15 mouse cellular contexts compared by ENCODE assay signal in genomic region chr5:120660816-120661215, GRCm38 (mm10). TPM values are rescaled to one million over a fixed set of nuclear protein-coding genes. Genes with fewer than 3 reads are reported as not detected.
DNase-seq lines count a peak whose midpoint lies in the region; ATAC-seq lines count a peak whose summit lies in the region.
"Had no signal": no experiment of that assay in that cellular context is flagged by ENCODE, and none has a peak within 500 bp of the region (broad histone marks: within the 10 kb centered on the region; RNA-seq: fewer than 3 reads in every experiment).

No protein-coding gene starts in this region.

- no peak overlapping the region for H3K4me3 ChIP-seq in forebrain, embryonic 14.5 days (ENCODE audit: low read depth, low read length)
- no peak overlapping the region for H3K4me3 ChIP-seq in forebrain, embryonic 11.5 days (ENCODE audit: low read depth, low read length)
- H3K4me3 ChIP-seq: heart, embryonic 12.5 days; megakaryocyte, embryonic 14.5 days had no signal

- 30% methylated on average over 5 of the region's 5 CpGs for WGBS in forebrain, embryonic 14.5 days
- 56% methylated on average over 5 of the region's 5 CpGs for WGBS in forebrain, embryonic 11.5 days

- peak overlapping the region; percentile 35; the same call in 1 of the 2 replicates for H3K27ac ChIP-seq in forebrain, embryonic 14.5 days (ENCODE audit: low read depth, low read length)
- no peak overlapping the region for H3K27ac ChIP-seq in forebrain, embryonic 11.5 days (ENCODE audit: low read depth, low read length)

- ATAC-seq in forebrain, embryonic 14.5 days: peak; percentile 46; the same call in 1 of the 2 replicates
- no peak for ATAC-seq in forebrain, embryonic 11.5 days (replicated peaks; ENCODE audit: low FRiP score)
- ATAC-seq: liver, postnatal 0 days had no signal

- no peaks in the 10 kb centered on the region for H3K36me3 ChIP-seq in forebrain, embryonic 14.5 days (ENCODE audit: control insufficient read depth, insufficient read depth, low read length)
- no peaks in the 10 kb centered on the region for H3K36me3 ChIP-seq in forebrain, embryonic 11.5 days (ENCODE audit: control insufficient read depth, insufficient read depth, low read length)
- H3K36me3 ChIP-seq: heart, embryonic 12.5 days had no signal

- no peaks in the 10 kb centered on the region for H3K4me1 ChIP-seq in forebrain, embryonic 14.5 days (ENCODE audit: control insufficient read depth, insufficient read depth, low read length)
- H3K4me1 ChIP-seq in forebrain, embryonic 11.5 days (replicated peaks; ENCODE audit: control insufficient read depth, insufficient read depth, low read length): no peaks in the 10 kb centered on the region
- H3K4me1 ChIP-seq: heart, embryonic 12.5 days had no signal

- intact Hi-C loops in left cerebral cortex, postnatal 25 days (cut with DNase I): no loop called here

- peak; percentile 77 for DNase-seq in forebrain, embryonic 14.5 days (ENCODE audit: low spot score)
- DNase-seq in forebrain, embryonic 11.5 days (ENCODE audit: low spot score): no peak
- DNase-seq in left cerebral cortex, postnatal 25 days (ENCODE audit: low spot score in 2 of 2): peak; percentile 65 to 67
- no peak for DNase-seq in left cerebral cortex, adult 11 months (ENCODE audit: low spot score)
- DNase-seq in R1 (ENCODE audit: low read depth, low spot score) (peak; percentile 82), adipocyte (ENCODE audit: low spot score) (no peak)
- peak; percentile 62 to 64 for DNase-seq in layer of hippocampus, postnatal 10 days (ENCODE audit: low spot score in 2 of 2)
- no peak for DNase-seq in natural killer cell, adult 2 months (ENCODE audit: low spot score in 2 of 2)
- DNase-seq: gastrocnemius, postnatal 10 days; kidney, postnatal 10 days; liver, postnatal 0 days; spleen, adult 18-20 months had no signal

- no peaks in the 10 kb centered on the region for H3K9me3 ChIP-seq in forebrain, embryonic 14.5 days (replicated peaks; ENCODE audit: control insufficient read depth, low read length)
- H3K9me3 ChIP-seq in forebrain, embryonic 11.5 days (ENCODE audit: control insufficient read depth, low read length): no peaks in the 10 kb centered on the region
- H3K9me3 ChIP-seq: heart, embryonic 12.5 days had no signal

- H3K9ac ChIP-seq in forebrain, embryonic 14.5 days (ENCODE audit: low read length): no peak overlapping the region; the same call in 1 of the 2 replicates
- H3K9ac ChIP-seq in forebrain, embryonic 11.5 days (ENCODE audit: low read length): no peak overlapping the region
- H3K9ac ChIP-seq: heart, embryonic 12.5 days; liver, postnatal 0 days had no signal

- H3K27me3 ChIP-seq in forebrain, embryonic 14.5 days (replicated peaks; ENCODE audit: control insufficient read depth, insufficient read depth, low read length): no peaks in the 10 kb centered on the region
- H3K27me3 ChIP-seq in forebrain, embryonic 11.5 days (ENCODE audit: control insufficient read depth, insufficient read depth, low read length): no peaks in the 10 kb centered on the region

- H3K4me2 ChIP-seq in forebrain, embryonic 14.5 days (ENCODE audit: low read length): no peak overlapping the region
- no peak overlapping the region for H3K4me2 ChIP-seq in forebrain, embryonic 11.5 days (ENCODE audit: low read depth, low read length, severe bottlenecking)
- H3K4me2 ChIP-seq: heart, embryonic 12.5 days had no signal

RNA-seq across cellular contexts. Expression of gene Rasal1, which starts 12.2 kb away (rescaled TPM):
- 1.5 and 3.2 TPM in 2 replicates for polyA plus RNA-seq in forebrain, embryonic 14.5 days (2014; fragmentation: Nextera tagmentation; extraction: Ambion mirVana)
- not detected in 2 replicates for polyA plus RNA-seq in forebrain, embryonic 11.5 days (2014; fragmentation: Nextera tagmentation; extraction: Ambion mirVana)
- total RNA-seq in left cerebral cortex, postnatal 25 days (2021): 10 to 100 TPM; 81.0 to 82.3 TPM
- total RNA-seq in layer of hippocampus, postnatal 10 days (2021): 100 to 1,000 TPM in 1 of 2 experiments, 10 to 100 TPM in 1; 77.2 to 112 TPM
- polyA plus RNA-seq: heart, embryonic 12.5 days had no signal

RNA-seq across cellular contexts. Expression of gene Cfap73, which starts 26.8 kb away (rescaled TPM):
- 0.19 and 0.57 TPM in 2 replicates for polyA plus RNA-seq in forebrain, embryonic 14.5 days (2014; fragmentation: Nextera tagmentation; extraction: Ambion mirVana)
- polyA plus RNA-seq in forebrain, embryonic 11.5 days (2014; fragmentation: Nextera tagmentation; extraction: Ambion mirVana): not detected in 2 replicates
- not detected for total RNA-seq in left cerebral cortex, postnatal 25 days (2021)
- under 1 TPM; 0.76 to 0.80 TPM for total RNA-seq in layer of hippocampus, postnatal 10 days (2021)
- total RNA-seq: gastrocnemius, postnatal 10 days had no signal
- polyA plus RNA-seq: heart, embryonic 12.5 days; limb, embryonic 11.5 days; liver, postnatal 0 days had no signal

RNA-seq across cellular contexts. Expression of gene Ddx54, which starts 48.3 kb away (rescaled TPM):
- 26.9 and 33.1 TPM in 2 replicates for polyA plus RNA-seq in forebrain, embryonic 14.5 days (2014; fragmentation: Nextera tagmentation; extraction: Ambion mirVana)
- polyA plus RNA-seq in forebrain, embryonic 11.5 days (2014; fragmentation: Nextera tagmentation; extraction: Ambion mirVana): 45.2 and 45.7 TPM in 2 replicates
- 10 to 100 TPM; 38.7 to 39.6 TPM for total RNA-seq in left cerebral cortex, postnatal 25 days (2021)
- total RNA-seq in layer of hippocampus, postnatal 10 days (2021): 10 to 100 TPM; 45.0 to 45.1 TPM

RNA-seq across cellular contexts. Expression of gene Rita1, which starts 48.4 kb away (rescaled TPM):
- 15.9 and 18.3 TPM in 2 replicates for polyA plus RNA-seq in forebrain, embryonic 14.5 days (2014; fragmentation: Nextera tagmentation; extraction: Ambion mirVana)
- polyA plus RNA-seq in forebrain, embryonic 11.5 days (2014; fragmentation: Nextera tagmentation; extraction: Ambion mirVana): 10.2 and 10.6 TPM in 2 replicates
- 10 to 100 TPM; 31.4 to 32.6 TPM for total RNA-seq in left cerebral cortex, postnatal 25 days (2021)
- 10 to 100 TPM; 24.1 to 27.3 TPM for total RNA-seq in layer of hippocampus, postnatal 10 days (2021)

RNA-seq across cellular contexts. Expression of gene Dtx1, which starts 50.9 kb away (rescaled TPM):
- polyA plus RNA-seq in forebrain, embryonic 14.5 days (2014; fragmentation: Nextera tagmentation; extraction: Ambion mirVana): 27.5 and 35.5 TPM in 2 replicates
- polyA plus RNA-seq in forebrain, embryonic 11.5 days (2014; fragmentation: Nextera tagmentation; extraction: Ambion mirVana): 6.4 and 6.6 TPM in 2 replicates
- 10 to 100 TPM; 68.9 to 71.2 TPM for total RNA-seq in left cerebral cortex, postnatal 25 days (2021)
- total RNA-seq in layer of hippocampus, postnatal 10 days (2021): 10 to 100 TPM; 87.6 to 93.3 TPM

Comparison
In these comparisons a context has a peak if more than half of its experiments do, and no peak if none do; other contexts are left out.
1. DNase-seq: peak in forebrain, embryonic 14.5 days (single experiment), left cerebral cortex, postnatal 25 days (2 of 2), R1 (single experiment) and layer of hippocampus, postnatal 10 days (2 of 2); none in forebrain, embryonic 11.5 days (single experiment), left cerebral cortex, adult 11 months (single experiment), natural killer cell, adult 2 months (0 of 2) and adipocyte (single experiment).